Mouse (Mus musculus) heart, postnatal 14 days (tissue): ENCODE results near the gene CN725425. TPM values are rescaled to one million over a fixed set of nuclear protein-coding genes. Genes with fewer than 3 reads are reported as not detected.

Experiments used
- DNase-seq, 2 experiments: peaks; one replicate each; pipeline ENCODE4 v3.0.0; 2021 to 2022
- intact Hi-C: fragments of 180-260 bp; cut with DNase I; formaldehyde crosslinking; loops from one replicate; pipeline ENCODE4 v1.15.1; 2025
- long read RNA-seq, 2 experiments: library from polyadenylated mRNA; stranded (forward); transcript quantifications; one replicate each; pipeline ENCODE4 v2.0.0; 2021
- total RNA-seq, 2 experiments: library from RNA; stranded (reverse); gene quantifications; 2 replicates each; pipeline ENCODE4 v1.2.3; 2021

CN725425 gene
- total RNA-seq = under 1 TPM; 0.20 to 0.29 TPM
- long read RNA-seq, experiment 1 = 0 reads
- long read RNA-seq, experiment 2 = 0 reads

GRCm38 (mm10) chr15:91199256-91199905 is at the start of gene CN725425:
Gene CN725425, plus strand, starts transcription at chr15:91199494.
- intact Hi-C loops = no loop called here
- DNase-seq = no peak

DNA sequence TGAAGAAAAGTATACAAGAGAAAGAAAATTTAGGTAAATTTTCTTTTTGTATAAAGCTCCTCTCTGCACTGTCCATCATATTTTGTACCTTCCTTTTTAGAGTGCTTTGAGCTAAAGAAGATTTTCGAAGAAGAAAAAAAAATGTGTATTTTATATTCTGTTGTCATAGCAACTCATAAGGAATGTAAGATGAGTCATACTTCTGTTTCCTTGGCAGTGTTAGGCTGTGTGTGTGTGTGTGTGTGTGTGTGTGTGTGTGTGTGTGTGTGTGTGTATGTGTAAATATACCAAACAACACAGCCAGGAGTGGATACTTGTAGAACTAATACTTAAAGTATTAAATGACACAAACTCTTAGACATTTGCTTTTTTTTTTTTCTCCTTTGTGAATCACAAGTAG is 46.7 kb upstream of the CN725425 start:
- intact Hi-C loops = no loop called here
- no peak for DNase-seq

DNA sequence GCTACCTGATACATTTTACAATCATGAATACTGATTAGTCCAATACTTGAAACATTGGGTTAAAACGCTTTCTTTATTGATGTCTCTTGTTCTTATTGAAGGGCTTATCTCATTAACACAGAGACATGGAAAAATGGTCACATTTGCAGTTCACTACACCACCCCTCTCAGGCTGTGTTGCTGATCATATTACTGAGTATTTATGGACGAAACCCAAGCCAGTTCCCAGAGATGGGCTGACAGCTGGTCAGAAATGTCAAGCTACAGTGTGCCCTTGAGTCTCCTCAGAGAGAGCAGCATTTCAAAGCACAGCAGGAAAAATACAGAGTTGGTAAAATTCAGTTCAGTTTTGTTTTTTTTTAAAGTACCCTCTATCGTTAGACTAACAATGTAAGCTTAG is 46.0 kb upstream of the CN725425 start:
- DNase-seq = no peak
- intact Hi-C loops = no loop called here

DNA sequence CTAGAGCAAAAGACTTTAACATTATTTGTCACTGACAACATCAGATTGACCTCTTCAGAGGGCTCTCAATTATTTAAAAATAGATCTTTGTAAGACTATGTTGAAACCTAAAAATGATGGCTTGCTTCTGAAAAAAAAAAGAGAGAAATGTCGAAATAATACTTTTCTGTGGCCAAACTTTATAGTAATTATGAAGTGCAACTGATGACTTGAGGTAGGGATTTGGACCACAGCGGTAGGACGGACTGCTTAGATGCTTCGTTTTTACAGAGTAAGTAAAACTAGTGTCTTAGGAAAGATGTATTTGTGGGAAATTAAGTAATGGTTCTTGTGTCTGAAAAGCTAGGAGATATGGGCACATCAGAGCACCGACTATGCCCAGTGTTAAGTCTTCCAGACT is 38.1 kb upstream of the CN725425 start:
- intact Hi-C loops = loop anchor here (10.0 kb wide), 1 partner anchor 144 kb away; no protein-coding TSS in a partner anchor
- DNase-seq = no peak

DNA sequence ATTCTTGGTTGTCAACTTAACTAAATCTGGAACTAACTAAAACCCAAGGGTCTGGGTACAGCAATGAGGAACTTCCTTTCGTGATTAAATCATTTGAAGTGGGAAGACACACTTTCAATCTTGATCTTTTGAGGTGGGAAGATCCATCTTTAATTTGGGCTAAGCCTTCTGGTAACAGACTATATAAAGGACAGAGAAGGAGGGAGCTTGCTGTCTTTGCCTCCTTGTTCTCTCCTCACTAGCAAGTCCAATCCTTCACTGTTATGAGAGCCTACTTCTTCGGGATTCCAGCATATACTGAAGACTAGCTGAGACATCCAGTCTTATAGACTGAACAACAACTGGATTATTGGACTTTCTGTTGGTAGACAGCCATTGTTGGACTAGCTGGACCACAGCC is 35.8 kb upstream of the CN725425 start:
- intact Hi-C loops = loop anchor here (10.0 kb wide), 1 partner anchor 141 kb away; no protein-coding TSS in a partner anchor
- DNase-seq = no peak

DNA sequence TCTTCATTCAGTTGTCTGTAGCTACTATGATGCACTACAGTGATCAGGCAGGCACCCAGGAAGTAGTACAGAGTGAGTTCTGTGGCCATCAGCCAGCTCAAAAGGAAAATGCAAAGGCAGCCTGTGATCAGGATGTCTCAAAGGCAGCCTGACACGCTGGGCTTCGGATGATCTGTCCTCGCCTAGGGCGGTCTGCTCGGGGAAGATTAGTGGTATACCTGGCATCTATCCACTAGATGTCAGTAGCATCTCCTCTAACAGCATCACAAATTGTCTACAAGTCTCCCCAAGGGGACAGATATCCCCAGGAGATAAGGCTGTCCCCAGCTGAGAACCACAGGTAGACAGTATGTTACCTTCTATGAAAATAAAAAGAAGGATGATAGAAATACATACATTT is 34.3 kb upstream of the CN725425 start:
- intact Hi-C loops = loop anchor here (10.0 kb wide), 1 partner anchor 140 kb away; no protein-coding TSS in a partner anchor

DNA sequence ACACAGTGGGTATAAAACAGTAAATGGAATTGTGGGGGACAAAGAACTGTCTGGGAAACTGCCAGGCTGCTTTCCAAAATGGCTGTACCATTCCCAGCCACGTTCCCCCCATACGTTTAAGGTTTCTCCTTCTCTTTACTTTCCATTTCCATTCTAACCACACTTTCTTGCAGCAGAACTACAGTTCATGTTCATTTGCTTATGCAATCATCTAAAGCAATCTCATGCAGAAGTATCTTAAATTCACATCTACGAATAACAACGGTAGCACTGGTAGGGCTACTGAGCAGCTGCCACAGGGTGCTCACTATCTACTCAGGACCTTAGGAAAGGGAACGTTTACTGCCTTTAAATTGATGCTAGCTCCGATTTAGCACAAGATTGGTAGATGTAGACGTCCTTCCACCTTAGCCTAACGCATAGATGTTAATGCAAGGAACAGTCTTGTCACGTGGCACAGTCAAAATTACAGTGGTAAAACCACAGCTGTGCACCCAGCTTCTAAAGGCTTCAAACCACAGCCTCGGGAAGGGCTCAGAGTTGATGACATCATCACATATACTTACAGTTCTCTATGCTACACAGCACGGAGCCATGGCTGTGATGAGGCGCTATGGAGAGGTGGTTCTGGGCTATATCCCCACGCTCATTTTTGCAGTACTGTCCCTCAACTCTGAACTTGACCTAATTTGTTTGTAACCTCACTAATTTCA is 31.3 kb upstream of the CN725425 start:
- intact Hi-C loops = loop anchor here (10.0 kb wide), 1 partner anchor 137 kb away; no protein-coding TSS in a partner anchor
- no peak for DNase-seq

More for the DNA sequence above, 34.3 kb upstream of the CN725425 start:
- DNase-seq = no peak

DNA sequence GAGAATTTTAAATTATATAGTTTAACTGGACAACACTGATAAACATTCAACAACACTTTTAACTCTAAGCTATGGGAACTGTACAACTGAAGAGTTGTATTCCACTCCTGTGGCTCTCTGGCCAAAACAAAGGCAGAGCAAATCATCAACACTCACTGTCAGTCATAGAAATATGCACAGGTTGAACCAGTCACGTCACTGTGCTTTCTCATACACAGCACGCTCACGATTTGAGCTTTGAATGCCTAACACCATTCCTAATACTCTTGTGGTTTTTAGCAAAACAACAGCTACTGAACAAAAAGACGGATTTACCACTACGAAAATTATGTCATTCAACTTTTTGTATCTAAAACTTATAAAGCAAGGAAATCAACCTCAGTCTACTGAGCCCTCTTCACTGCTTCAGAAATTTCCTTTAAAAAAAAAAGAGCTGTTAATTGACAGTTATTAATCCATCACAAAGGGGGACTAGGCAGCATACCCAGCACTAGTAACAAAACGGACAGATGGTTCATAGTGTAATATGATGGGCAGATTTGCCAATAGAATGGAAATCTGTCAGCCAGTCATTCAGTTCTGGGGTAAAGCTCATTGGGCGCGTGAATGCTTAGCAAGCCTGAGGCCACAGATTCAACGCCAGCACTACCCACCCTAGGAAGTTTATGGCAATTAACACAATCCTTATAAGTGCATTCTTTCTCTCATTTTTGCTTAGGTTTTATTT is 28.5 kb upstream of the CN725425 start:
- intact Hi-C loops = no loop called here
- no peak for DNase-seq

GRCm38 (mm10) chr15:91171332-91171731 is 28.0 kb upstream of the CN725425 start:
- intact Hi-C loops = no loop called here
- DNase-seq = no peak

DNA sequence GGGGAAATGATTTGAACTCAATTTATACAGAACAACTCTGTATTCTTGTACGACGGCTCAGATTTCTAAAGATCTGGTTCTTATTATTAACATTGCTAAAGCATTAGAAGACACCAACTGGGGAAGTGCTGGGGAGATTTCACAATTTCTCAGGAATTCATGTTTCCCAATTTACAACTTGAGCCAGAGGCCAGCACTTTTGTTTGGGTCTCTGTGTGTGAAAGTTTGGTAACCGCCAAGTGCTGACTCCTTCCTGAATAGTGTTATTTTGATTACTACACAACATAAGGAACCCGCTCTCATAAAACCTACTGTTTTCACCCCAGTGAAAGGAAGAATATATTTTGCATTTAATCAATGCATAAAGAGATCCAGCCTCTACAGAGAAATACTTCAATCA is 27.1 kb upstream of the CN725425 start:
- DNase-seq = no peak
- intact Hi-C loops = no loop called here

GRCm38 (mm10) chr15:91178656-91179314 is 20.5 kb upstream of the CN725425 start:
- intact Hi-C loops = no loop called here
- DNase-seq = no peak

- intact Hi-C loops = loop anchor here (10.0 kb wide), 1 partner anchor 395 kb away; the partner anchor contains the start of gene Slc2a13
- DNase-seq = no peak
These were observed 19.2 kb upstream of the CN725425 start for GRCm38 (mm10) chr15:91179911-91180622.

DNA sequence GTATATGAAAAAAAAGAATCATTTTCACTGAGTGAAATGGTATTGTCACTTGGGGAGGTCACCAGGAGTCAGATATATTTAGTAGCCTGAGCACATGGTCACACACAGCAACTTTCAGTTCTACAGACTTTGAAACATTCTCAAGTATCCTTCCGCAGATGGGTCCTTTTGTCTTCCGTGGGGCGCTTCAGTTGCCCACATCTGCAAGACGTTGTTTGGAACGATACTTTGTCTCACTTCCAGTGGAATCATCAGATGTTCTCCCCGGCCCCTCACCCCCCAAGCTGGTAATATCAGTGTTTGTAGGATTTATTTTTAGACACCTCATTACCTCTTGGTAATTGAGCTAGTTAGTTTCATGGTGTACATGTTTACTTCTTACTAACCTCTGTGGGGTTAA is 12.9 kb upstream of the CN725425 start:
- DNase-seq = peak in 1 of 2 experiments; percentile 17
- intact Hi-C loops = loop anchor here (10.0 kb wide), 1 partner anchor 388 kb away; the partner anchor contains the start of gene Slc2a13

- no peak for DNase-seq
- intact Hi-C loops = no loop called here
These were observed 9.3 kb upstream of the CN725425 start for GRCm38 (mm10) chr15:91190026-91190425.

- intact Hi-C loops = no loop called here
- DNase-seq = no peak
These were observed 8.6 kb upstream of the CN725425 start for GRCm38 (mm10) chr15:91190519-91191207.

GRCm38 (mm10) chr15:91191412-91192222 is 7.7 kb upstream of the CN725425 start, which contains the start of gene Abcd2:
Gene Abcd2, minus strand, starts transcription at chr15:91191799.
- DNase-seq = peak; percentile 76 to 80
- intact Hi-C loops = no loop called here

- DNase-seq = no peak
- intact Hi-C loops = no loop called here
These were observed 7.1 kb upstream of the CN725425 start for GRCm38 (mm10) chr15:91192223-91192598.

DNA sequence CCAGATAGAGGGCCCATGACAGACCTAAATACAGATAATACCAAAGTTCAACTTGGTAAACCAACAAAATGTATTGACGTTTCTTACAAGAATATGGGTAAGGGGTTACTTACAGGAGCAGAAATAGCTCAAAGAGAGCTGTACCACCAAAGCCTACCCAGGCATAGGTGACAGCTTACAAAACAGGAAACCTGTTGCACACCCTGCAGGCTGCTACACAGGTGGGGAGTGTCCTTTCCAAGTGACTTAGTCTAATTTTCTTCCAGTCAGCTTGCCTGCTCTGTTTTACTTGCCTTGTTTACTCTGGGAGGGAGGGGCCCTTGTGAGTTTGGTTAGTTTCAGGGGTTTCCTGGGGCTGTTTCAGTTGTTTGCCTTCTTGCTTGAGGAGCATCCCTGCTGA is 1.5 kb downstream of the CN725425 start:
- DNase-seq = no peak
- intact Hi-C loops = no loop called here
